Mouse (Mus musculus) urinary bladder, postnatal 14 days (tissue): Measurements from ENCODE around the gene Kmt2e.

ENCODE experiments used
- DNase-seq: peaks from one replicate; pipeline ENCODE4 v3.0.0; 2021; ENCODE audit warnings: low spot score

The Kmt2e gene

GRCm38 (mm10) chr5:23433720-23434597, at the start of gene Kmt2e:
Gene Kmt2e, plus strand, starts transcription at chr5:23434441.
- peak; percentile 93 for DNase-seq

- DNase-seq = no peak
Measured at GRCm38 (mm10) chr5:23385136-23385535, 49.1 kb upstream of the Kmt2e start.

- no peak for DNase-seq
Measured at GRCm38 (mm10) chr5:23385763-23386217, 48.5 kb upstream of the Kmt2e start.

- peak; percentile 81 for DNase-seq
Measured at GRCm38 (mm10) chr5:23386562-23387312, 47.5 kb upstream of the Kmt2e start.

GRCm38 (mm10) chr5:23387313-23387666, 47.0 kb upstream of the Kmt2e start:
- no peak for DNase-seq

GRCm38 (mm10) chr5:23388091-23388490, 46.1 kb upstream of the Kmt2e start:
- no peak for DNase-seq

- DNase-seq = no peak
Measured at GRCm38 (mm10) chr5:23389601-23390305, 44.5 kb upstream of the Kmt2e start.

GRCm38 (mm10) chr5:23391714-23392113, 42.5 kb upstream of the Kmt2e start:
- DNase-seq = no peak

GRCm38 (mm10) chr5:23393870-23394269, 40.4 kb upstream of the Kmt2e start:
- DNase-seq = no peak

- no peak for DNase-seq
Measured at GRCm38 (mm10) chr5:23394366-23395145, 39.7 kb upstream of the Kmt2e start.

GRCm38 (mm10) chr5:23395721-23396120, 38.5 kb upstream of the Kmt2e start:
- no peak for DNase-seq

- DNase-seq = no peak
Measured at GRCm38 (mm10) chr5:23396756-23397155, 37.5 kb upstream of the Kmt2e start.

- no peak for DNase-seq
Measured at GRCm38 (mm10) chr5:23400156-23400555, 34.1 kb upstream of the Kmt2e start.

- DNase-seq = no peak
Measured at GRCm38 (mm10) chr5:23400868-23401267, 33.4 kb upstream of the Kmt2e start.

- DNase-seq = no peak
Measured at GRCm38 (mm10) chr5:23401368-23401767, 32.9 kb upstream of the Kmt2e start.

- DNase-seq = no peak
Measured at GRCm38 (mm10) chr5:23401999-23402398, 32.2 kb upstream of the Kmt2e start.

GRCm38 (mm10) chr5:23403161-23403560, 31.1 kb upstream of the Kmt2e start:
- peak; percentile 41 for DNase-seq

GRCm38 (mm10) chr5:23405666-23406404, 28.4 kb upstream of the Kmt2e start:
- no peak for DNase-seq

GRCm38 (mm10) chr5:23406405-23406745, 27.9 kb upstream of the Kmt2e start:
- no peak for DNase-seq

- DNase-seq = peak; percentile 23
Measured at GRCm38 (mm10) chr5:23408106-23408505, 26.1 kb upstream of the Kmt2e start.
